10 mouse cellular contexts compared by ENCODE assay signal in the genomic region with DNA sequence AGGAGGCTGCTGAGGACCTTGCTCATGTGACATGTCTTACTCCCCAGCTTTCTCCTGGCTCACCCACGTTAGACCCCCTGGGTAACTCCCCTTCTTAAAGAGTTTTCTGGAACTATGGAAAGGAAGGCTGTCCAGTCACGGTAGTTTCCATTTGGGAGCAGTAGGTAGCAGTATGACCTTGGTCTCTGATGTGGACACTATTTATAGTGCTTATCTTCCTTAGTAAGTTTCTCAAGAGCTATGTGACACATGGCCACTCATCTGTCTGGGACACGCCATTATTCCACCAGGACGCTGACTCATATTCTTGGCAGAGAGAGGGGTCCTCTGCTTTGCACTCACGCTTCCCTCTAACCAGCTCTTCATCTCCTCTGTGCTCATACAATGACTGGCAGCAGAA.
A peak's percentile ranks its signal among the peaks of the same experiment; 100 is the strongest.
DNase-seq lines count a peak whose midpoint lies in the region; ATAC-seq and TF ChIP-seq lines count a peak whose summit lies in the region.
"Had no signal": no experiment of that assay in that cellular context is flagged by ENCODE, and none has a peak within 500 bp of the region (broad histone marks: within the 10 kb centered on the region; RNA-seq: fewer than 3 reads in every experiment).

No protein-coding gene starts in this region.

- peak overlapping the region; percentile 44 for H3K4me2 ChIP-seq in heart, embryonic 12.5 days
- H3K4me2 ChIP-seq in forebrain, embryonic 11.5 days (ENCODE audit: low read depth, low read length, severe bottlenecking): no peak overlapping the region
- H3K4me2 ChIP-seq: embryonic facial prominence, embryonic 12.5 days; limb, embryonic 13.5 days had no signal

- ATAC-seq in heart, embryonic 12.5 days (ENCODE audit: insufficient number of reproducible peaks, low FRiP score): peak; percentile 77
- no peak for ATAC-seq in forebrain, embryonic 11.5 days (replicated peaks; ENCODE audit: low FRiP score)
- ATAC-seq: hindbrain, postnatal 0 days had no signal

- no peak overlapping the region for H3K9ac ChIP-seq in heart, embryonic 12.5 days
- H3K9ac ChIP-seq in forebrain, embryonic 11.5 days (ENCODE audit: low read length): no peak overlapping the region
- H3K9ac ChIP-seq: embryonic facial prominence, embryonic 12.5 days; limb, embryonic 13.5 days had no signal

- peaks cover 81% of the 10 kb centered on the region for H3K36me3 ChIP-seq in E14TG2a.4 (ENCODE audit: insufficient read depth, low read length)
- no peaks in the 10 kb centered on the region for H3K36me3 ChIP-seq in heart, embryonic 12.5 days
- no peaks in the 10 kb centered on the region; the same call in 1 of the 2 replicates for H3K36me3 ChIP-seq in forebrain, embryonic 11.5 days (ENCODE audit: control insufficient read depth, insufficient read depth, low read length)

- no peaks in the 10 kb centered on the region for H3K27me3 ChIP-seq in E14TG2a.4 (ENCODE audit: insufficient read depth, low read length)
- H3K27me3 ChIP-seq in heart, embryonic 12.5 days (replicated peaks): no peaks in the 10 kb centered on the region
- no peaks in the 10 kb centered on the region for H3K27me3 ChIP-seq in forebrain, embryonic 11.5 days (ENCODE audit: control insufficient read depth, insufficient read depth, low read length)
- H3K27me3 ChIP-seq: embryonic facial prominence, embryonic 12.5 days; limb, embryonic 13.5 days had no signal

- H3K4me3 ChIP-seq in E14TG2a.4 (replicated peaks; ENCODE audit: low read length): peak overlapping the region; percentile 24
- H3K4me3 ChIP-seq in heart, embryonic 12.5 days: no peak overlapping the region
- no peak overlapping the region for H3K4me3 ChIP-seq in forebrain, embryonic 11.5 days (ENCODE audit: low read depth, low read length)
- H3K4me3 ChIP-seq: embryonic facial prominence, embryonic 12.5 days; limb, embryonic 13.5 days had no signal

- DNase-seq in adrenal gland, adult 2 months: peak; percentile 84
- DNase-seq in lung, postnatal 14 days: peak; percentile 44
- no peak for DNase-seq in forebrain, embryonic 11.5 days (ENCODE audit: low spot score)
- DNase-seq in ovary, postnatal 36 days (ENCODE audit: low spot score): no peak
- DNase-seq in neural tube, embryonic 10.5 days (ENCODE audit: extremely low spot score, low spot score): no peak

- peaks cover 96% of the 10 kb centered on the region for H3K4me1 ChIP-seq in E14TG2a.4 (replicated peaks; ENCODE audit: low read depth, low read length)
- peaks cover 86% of the 10 kb centered on the region for H3K4me1 ChIP-seq in heart, embryonic 12.5 days (replicated peaks)
- peaks cover 1% of the 10 kb centered on the region; the same call in 1 of the 2 replicates for H3K4me1 ChIP-seq in forebrain, embryonic 11.5 days (replicated peaks; ENCODE audit: control insufficient read depth, insufficient read depth, low read length)

- TF ChIP-seq CTCF in E14TG2a.4 (conservative IDR thresholded peaks at IDR 0.05; ENCODE audit: low read length): no peak

- WGBS in heart, embryonic 12.5 days: 15% methylated on average over 5 of the region's 5 CpGs
- WGBS in forebrain, embryonic 11.5 days: 84% methylated on average over 5 of the region's 5 CpGs

- H3K27ac ChIP-seq in heart, embryonic 12.5 days (ENCODE audit: poor library complexity, severe bottlenecking): peak overlapping the region; percentile 83
- no peak overlapping the region for H3K27ac ChIP-seq in forebrain, embryonic 11.5 days (ENCODE audit: low read depth, low read length)
- H3K27ac ChIP-seq: embryonic facial prominence, embryonic 12.5 days; hindbrain, postnatal 0 days; limb, embryonic 13.5 days had no signal

- no peaks in the 10 kb centered on the region for H3K9me3 ChIP-seq in E14TG2a.4 (ENCODE audit: low read length)
- no peaks in the 10 kb centered on the region for H3K9me3 ChIP-seq in heart, embryonic 12.5 days (replicated peaks)
- no peaks in the 10 kb centered on the region for H3K9me3 ChIP-seq in forebrain, embryonic 11.5 days (ENCODE audit: control insufficient read depth, low read length)
- H3K9me3 ChIP-seq: embryonic facial prominence, embryonic 12.5 days; limb, embryonic 13.5 days had no signal

Comparison
In these comparisons a context has a peak if more than half of its experiments do, and no peak if none do; other contexts are left out.
1. DNase-seq: peak in adrenal gland, adult 2 months (single experiment) and lung, postnatal 14 days (single experiment); none in forebrain, embryonic 11.5 days (single experiment), ovary, postnatal 36 days (single experiment) and neural tube, embryonic 10.5 days (single experiment).